Mouse (Mus musculus) ES-E14 (cell line): ENCODE results near the gene Mymx.

Experiments used
- CHD2 ChIP-seq: IDR thresholded peaks from 2 replicates; pipeline ENCODE4 v1.6.1; 2014; ENCODE audit warnings: mild to moderate bottlenecking, low read depth, low read length, inconsistent platforms
- ZC3H11A ChIP-seq: IDR thresholded peaks from 2 replicates; pipeline ENCODE4 v1.6.1; 2012; ENCODE audit warnings: low read depth, mild to moderate bottlenecking, inconsistent platforms, low read length, borderline replicate concordance
- ZNF384 ChIP-seq: IDR thresholded peaks from 2 replicates; pipeline ENCODE4 v1.6.1; 2012; ENCODE audit warnings: low read depth, low read length, inconsistent platforms

- no peak for TF ChIP-seq CHD2
- TF ChIP-seq ZNF384, result no peak
- no peak for TF ChIP-seq ZC3H11A
Measured at GRCm38 (mm10) chr17:45599446-45600242, 2.3 kb downstream of the Mymx start, which contains the start of gene Slc29a1.
